Mouse (Mus musculus) spleen, postnatal 0 days (tissue): Measurements from ENCODE around the gene Zfp804a. TPM values are rescaled to one million over a fixed set of nuclear protein-coding genes. Genes with fewer than 3 reads are reported as not detected.

Experiments
- polyA plus RNA-seq: library from polyadenylated mRNA; unstranded; fragments of >200 nt; fragmentation: Nextera tagmentation; extraction: Ambion mirVana; gene quantifications from 2 replicates; pipeline ENCODE4 v1.2.1, GENCODE M21; 2015

The Zfp804a gene
- polyA plus RNA-seq = 0.05 TPM in 1 of 2 replicates, not detected in the other

GRCm38 (mm10) chr2:82053185-82053891 lies at the start of gene Zfp804a:
Gene Zfp804a, plus strand, starts transcription at chr2:82053222.

